Mouse (Mus musculus): ENCODE data around the gene Nt5c2.

DNA sequence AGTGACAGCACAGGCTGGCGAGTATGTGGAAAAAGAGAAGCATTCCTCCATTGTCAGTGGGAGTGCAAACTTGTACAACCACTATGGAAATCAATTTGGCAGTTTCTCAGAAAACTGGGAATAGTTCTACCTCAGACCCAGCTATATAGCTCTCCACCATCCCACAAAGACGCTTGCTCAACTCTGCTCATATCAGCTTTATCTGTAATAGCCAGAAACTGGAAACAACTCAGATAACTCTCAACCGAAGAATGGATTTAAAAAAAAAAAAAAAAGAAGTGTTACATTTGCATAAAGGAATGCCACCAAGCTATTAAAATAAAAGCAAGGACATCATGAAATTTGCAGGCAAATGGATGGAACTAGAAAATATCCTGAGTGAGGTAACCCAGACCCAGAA is 103.5 kb downstream of the Nt5c2 start:
- TF ChIP-seq CTCF (IDR thresholded peaks at IDR 0.05; ENCODE audit: insufficient read depth, low read length) (no peak), POLR2A (IDR thresholded peaks at IDR 0.05; ENCODE audit: borderline replicate concordance, extremely low read depth, low read depth, low read length) (no peak)

All from lung, adult 2 months (tissue).